Mouse (Mus musculus) retina, embryonic 14.5 days (tissue): ENCODE results near the gene Adam11.

Experiments used
- DNase-seq: peaks from one replicate; pipeline ENCODE4 v3.0.0-alpha.2; 2015; ENCODE audit warnings: low spot score

The Adam11 gene

GRCm38 (mm10) chr11:102827097-102827496, 65.9 kb downstream of the Adam11 start:
- DNase-seq = no peak
